Mouse (Mus musculus): ENCODE results near the gene Tbca. TPM values are rescaled to one million over a fixed set of nuclear protein-coding genes. Genes with fewer than 3 reads are reported as not detected.

The Tbca gene
- 240 TPM for polyA plus RNA-seq (2014; fragmentation: Illumina TruSeq; extraction: RNeasy Lipid Tissue Mini Kit (QIAGEN cat#74804); ENCODE audit: low read depth, low replicate concordance)

DNA sequence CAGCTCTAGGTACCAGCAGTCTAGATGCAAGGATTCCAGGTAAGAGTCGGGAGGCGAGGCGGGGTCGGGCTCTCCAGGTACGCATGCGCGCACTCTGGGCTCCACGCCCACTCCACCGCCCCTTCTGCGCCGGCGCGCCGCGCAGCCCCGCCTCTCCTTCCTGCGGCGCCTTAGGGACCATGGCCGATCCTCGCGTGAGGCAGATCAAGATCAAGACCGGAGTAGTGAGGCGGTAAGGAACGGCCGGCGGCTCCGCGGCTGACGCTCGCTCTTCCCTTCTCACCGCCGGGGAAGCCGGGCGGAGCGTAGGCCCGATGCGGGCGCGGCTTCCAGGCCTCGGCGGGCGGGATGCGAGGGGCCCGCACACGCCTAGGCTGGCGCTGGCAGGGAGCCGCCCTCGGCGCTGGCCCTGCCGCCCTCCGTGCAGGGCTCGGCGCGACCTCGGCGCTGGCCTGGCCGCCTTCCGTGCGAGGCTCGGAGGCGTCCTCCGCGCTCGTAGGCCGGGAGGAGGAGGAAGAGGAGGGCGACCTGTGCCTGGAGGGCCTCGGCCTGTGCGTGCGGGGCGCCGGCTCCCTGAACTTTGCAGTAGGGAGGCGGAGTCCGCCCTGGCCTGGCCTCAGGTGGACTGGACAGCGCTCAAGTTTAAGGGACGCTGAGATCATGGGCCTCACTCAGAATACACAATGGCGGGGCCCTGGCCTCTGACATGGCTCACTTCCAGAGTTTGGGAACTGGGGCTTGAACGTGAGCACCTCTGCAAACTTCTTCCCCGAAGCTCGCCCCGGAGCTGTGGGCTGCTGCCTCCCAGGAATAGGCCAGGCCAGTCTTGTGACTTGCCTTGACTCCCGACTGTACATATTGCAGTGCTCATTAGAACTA lies at the start of gene Tbca:
Tbca (plus strand) TSS at position 140 of the 879 bp plus-strand sequence.

DNA sequence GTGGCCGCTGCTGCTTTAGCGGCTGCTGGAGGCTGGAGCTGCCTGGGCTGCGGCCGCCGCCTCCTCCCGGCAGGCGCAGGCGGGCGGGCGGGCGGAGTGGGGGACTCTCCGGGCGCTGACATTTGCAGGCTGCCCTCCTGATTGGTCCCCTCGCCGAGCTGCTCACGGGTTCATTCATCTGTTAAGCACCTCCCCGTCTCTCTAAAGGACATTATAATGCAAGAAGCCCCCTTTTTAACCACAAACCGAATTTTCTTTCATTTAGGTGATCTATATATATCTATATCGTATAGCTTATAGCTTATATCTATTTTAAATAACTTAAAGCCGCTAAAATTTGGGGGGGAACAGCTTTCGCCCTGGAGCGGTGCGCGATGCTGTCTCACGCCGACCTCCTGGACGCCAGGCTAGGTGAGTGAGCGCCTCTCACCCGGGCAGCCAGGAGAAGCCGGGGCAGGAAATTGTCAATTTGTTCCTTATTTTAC lies 86.7 kb downstream of the Tbca start, which contains the start of gene Otp:
Otp (plus strand) TSS at position 207 of the 485 bp plus-strand sequence.

Other genes starting within 250 kb of the Tbca start
- gene Otp, start 86.7 kb downstream of the Tbca start, polyA plus RNA-seq (2014; fragmentation: Illumina TruSeq; extraction: RNeasy Lipid Tissue Mini Kit (QIAGEN cat#74804); ENCODE audit: low read depth, low replicate concordance): not detected
- gene Wdr41, start 187.4 kb downstream of the Tbca start, polyA plus RNA-seq (2014; fragmentation: Illumina TruSeq; extraction: RNeasy Lipid Tissue Mini Kit (QIAGEN cat#74804); ENCODE audit: low read depth, low replicate concordance): 19.5 TPM